Mouse (Mus musculus) left cerebral cortex, postnatal 14 days (tissue): Measurements from ENCODE around the gene Etfb. TPM values are rescaled to one million over a fixed set of nuclear protein-coding genes. Genes with fewer than 3 reads are reported as not detected.
A peak's percentile ranks its signal among the peaks of the same experiment; 100 is the strongest.
"Not testable (repeated sequence)": the region's sequence is repeated elsewhere in the genome, so short reads cannot be mapped to it uniquely, and the experiment has no call there.

ENCODE experiments used
- DNase-seq, 2 experiments: peaks; one replicate each; pipeline ENCODE4 v3.0.0; 2021 to 2022; ENCODE audit warnings: low spot score in 2 of 2, mixed read lengths in 1 of 2
- intact Hi-C: fragments of 180-260 bp; cut with DNase I; formaldehyde crosslinking; loops from one replicate; pipeline ENCODE4 v1.15.1; 2025
- long read RNA-seq, 2 experiments: library from polyadenylated mRNA; stranded (forward); transcript quantifications; one replicate each; pipeline ENCODE4 v2.0.0; 2021
- total RNA-seq, 2 experiments: library from RNA; stranded (reverse); gene quantifications; 2 replicates each; pipeline ENCODE4 v1.2.3; 2021

The Etfb gene
- total RNA-seq = 10 to 100 TPM; 51.9 to 52.6 TPM
- long read RNA-seq, experiment 1, transcript Etfb-201 (6 exons, 893 nt) = major isoform, 51 of 58 reads
- long read RNA-seq, experiment 1, partial matches to known transcripts = 7 of 58 reads
- long read RNA-seq, experiment 1, other reads (novel, unspliced or antisense) = 0 of 58 reads
- long read RNA-seq, experiment 2, transcript Etfb-201 (6 exons, 893 nt) = major isoform, 29 of 34 reads
- long read RNA-seq, experiment 2, partial matches to known transcripts = 4 of 34 reads
- long read RNA-seq, experiment 2, other reads (novel, unspliced or antisense) = 1 of 34 reads

GRCm38 (mm10) chr7:43443917-43444293 is at the start of gene Etfb, which contains the start of gene Gm45233:
TSS of gene Etfb (plus strand) at chr7:43444083.
TSS of gene Gm45233 (plus strand) at chr7:43444128.
- intact Hi-C loops = loop anchor here (10.0 kb wide), 1 partner anchor 129 kb away; the partner anchor contains the start of gene Zfp715
- peak; percentile 94 to 95 for DNase-seq

GRCm38 (mm10) chr7:43399501-43399900 is 44.4 kb upstream of the Etfb start:
- DNase-seq = no peak
- intact Hi-C loops = no loop called here

GRCm38 (mm10) chr7:43402718-43403117 is 41.2 kb upstream of the Etfb start:
- intact Hi-C loops = no loop called here
- DNase-seq = no peak

- no peak for DNase-seq
- intact Hi-C loops = no loop called here
Measured at GRCm38 (mm10) chr7:43407573-43407972, 36.3 kb upstream of the Etfb start.

GRCm38 (mm10) chr7:43408131-43408553 is 35.7 kb upstream of the Etfb start, which contains the start of gene Siglecg:
TSS of gene Siglecg (plus strand) at chr7:43408204.
- intact Hi-C loops = no loop called here
- no peak for DNase-seq

GRCm38 (mm10) chr7:43409084-43409483 is 34.8 kb upstream of the Etfb start:
- intact Hi-C loops = no loop called here
- DNase-seq = no peak

- intact Hi-C loops, DNase-seq: not testable (repeated sequence)
Measured at GRCm38 (mm10) chr7:43411724-43412123, 32.2 kb upstream of the Etfb start.

GRCm38 (mm10) chr7:43417298-43417697 is 26.6 kb upstream of the Etfb start:
- DNase-seq = no peak
- intact Hi-C loops = no loop called here

GRCm38 (mm10) chr7:43422995-43423617 is 20.8 kb upstream of the Etfb start:
- DNase-seq = peak; percentile 79 to 87
- intact Hi-C loops = loop anchor here (5.0 kb wide), 1 partner anchor 44 kb away; no protein-coding TSS in a partner anchor

- no peak for DNase-seq
- intact Hi-C loops = loop anchor here (5.0 kb wide), 1 partner anchor 43 kb away; no protein-coding TSS in a partner anchor
Measured at GRCm38 (mm10) chr7:43423991-43424625, 19.8 kb upstream of the Etfb start.

GRCm38 (mm10) chr7:43427406-43427805 is 16.5 kb upstream of the Etfb start, which contains the start of gene Lim2:
TSS of gene Lim2 (plus strand) at chr7:43427670.
- intact Hi-C loops = no loop called here
- no peak for DNase-seq

- no peak for DNase-seq
- intact Hi-C loops = no loop called here
Measured at GRCm38 (mm10) chr7:43429500-43429899, 14.4 kb upstream of the Etfb start.

GRCm38 (mm10) chr7:43432891-43433290 is 11.0 kb upstream of the Etfb start:
- DNase-seq = no peak
- intact Hi-C loops = no loop called here

- intact Hi-C loops = no loop called here
- DNase-seq = no peak
Measured at GRCm38 (mm10) chr7:43434676-43435075, 9.2 kb upstream of the Etfb start.

- intact Hi-C loops = no loop called here
- no peak for DNase-seq
Measured at GRCm38 (mm10) chr7:43436341-43437255, 7.3 kb upstream of the Etfb start, which contains the start of gene Nkg7. TSS of gene Nkg7 (plus strand) at chr7:43437073.

GRCm38 (mm10) chr7:43438611-43439010 is 5.3 kb upstream of the Etfb start:
- intact Hi-C loops = no loop called here

GRCm38 (mm10) chr7:43440482-43440881 is 3.4 kb upstream of the Etfb start, which contains the start of gene Cldnd2:
TSS of gene Cldnd2 (plus strand) at chr7:43440782.
- no peak for DNase-seq
- intact Hi-C loops = loop anchor here (10.0 kb wide), 1 partner anchor 126 kb away; the partner anchor contains the start of gene Zfp715

More at GRCm38 (mm10) chr7:43438611-43439010, 5.3 kb upstream of the Etfb start:
- no peak for DNase-seq

- DNase-seq = no peak
- intact Hi-C loops = loop anchor here (10.0 kb wide), 1 partner anchor 126 kb away; the partner anchor contains the start of gene Zfp715
Measured at GRCm38 (mm10) chr7:43441071-43441470, 2.8 kb upstream of the Etfb start.

- DNase-seq = no peak
- intact Hi-C loops = loop anchor here (10.0 kb wide), 1 partner anchor 128 kb away; the partner anchor contains the start of gene Zfp715
Measured at GRCm38 (mm10) chr7:43442684-43443083, 1.2 kb upstream of the Etfb start.
